Mouse (Mus musculus) hindbrain, embryonic 11.5 days (tissue): ENCODE data around the gene Snx12. TPM values are rescaled to one million over a fixed set of nuclear protein-coding genes. Genes with fewer than 3 reads are reported as not detected.

Experiments used
- ATAC-seq: fragments of 200-750 bp; cut with Nextera tagmentation; 2 replicates; pipeline ENCODE4 v1.8.0; 2017; ENCODE audit warnings: mild to moderate bottlenecking, moderate TSS enrichment, moderate library complexity; ENCODE audit not compliant: low FRiP score
- DNase-seq: peaks from one replicate; pipeline ENCODE4 v3.0.0-alpha.2; 2015; ENCODE audit warnings: low spot score
- H3K27ac ChIP-seq: fragments of 300-500 bp; sonication (generic); 2 replicates; pipeline ENCODE4 v1.5.1; 2014; ENCODE audit warnings: mild to moderate bottlenecking, low read depth, low read length
- H3K27me3 ChIP-seq: fragments of 300-500 bp; sonication (generic); 2 replicates; pipeline ENCODE4 v1.6.1; 2014; ENCODE audit warnings: mild to moderate bottlenecking, low read length, moderate library complexity, mixed read lengths; ENCODE audit not compliant: control insufficient read depth, insufficient read depth
- H3K36me3 ChIP-seq: fragments of 300-500 bp; sonication (generic); 2 replicates; pipeline ENCODE4 v1.6.1; 2014; ENCODE audit warnings: mild to moderate bottlenecking, low read length, moderate library complexity, mixed read lengths; ENCODE audit not compliant: control insufficient read depth, insufficient read depth
- H3K4me1 ChIP-seq: fragments of 300-500 bp; sonication (generic); replicated peaks from 2 replicates; pipeline ENCODE4 v1.6.1; 2014; ENCODE audit warnings: low read length, mixed read lengths; ENCODE audit not compliant: control insufficient read depth, insufficient read depth
- H3K4me2 ChIP-seq: fragments of 300-500 bp; sonication (generic); replicated peaks from 2 replicates; pipeline ENCODE4 v1.6.1; 2014; ENCODE audit warnings: mild to moderate bottlenecking, low read depth, low read length
- H3K4me3 ChIP-seq: fragments of 300-500 bp; sonication (generic); 2 replicates; pipeline ENCODE4 v1.5.1; 2014; ENCODE audit warnings: low read depth, low read length
- H3K9ac ChIP-seq: fragments of 300-500 bp; sonication (generic); 2 replicates; pipeline ENCODE4 v1.6.1; 2014; ENCODE audit warnings: low read depth, low read length
- H3K9me3 ChIP-seq: fragments of 300-500 bp; sonication (generic); 2 replicates; pipeline ENCODE4 v1.6.1; 2016; ENCODE audit warnings: low read length; ENCODE audit not compliant: control insufficient read depth
- WGBS: fragments of 180-500 bp; shearing (Covaris S2); extraction: QIAGEN DNeasy Blood & Tissue Kit; methylation state at CpG from one replicate; pipeline ENCODE4 v1.1.7; 2014; 5-methylcytosine and 5-hydroxymethylcytosine counted together
- polyA plus RNA-seq: library from polyadenylated mRNA; unstranded; fragments of >200 nt; fragmentation: Nextera tagmentation; extraction: Ambion mirVana; gene quantifications from 2 replicates; pipeline ENCODE4 v1.2.1, GENCODE M21; 2014

Snx12 gene
- polyA plus RNA-seq, 1 experiment from 2014 or later: 63.6 TPM

DNA sequence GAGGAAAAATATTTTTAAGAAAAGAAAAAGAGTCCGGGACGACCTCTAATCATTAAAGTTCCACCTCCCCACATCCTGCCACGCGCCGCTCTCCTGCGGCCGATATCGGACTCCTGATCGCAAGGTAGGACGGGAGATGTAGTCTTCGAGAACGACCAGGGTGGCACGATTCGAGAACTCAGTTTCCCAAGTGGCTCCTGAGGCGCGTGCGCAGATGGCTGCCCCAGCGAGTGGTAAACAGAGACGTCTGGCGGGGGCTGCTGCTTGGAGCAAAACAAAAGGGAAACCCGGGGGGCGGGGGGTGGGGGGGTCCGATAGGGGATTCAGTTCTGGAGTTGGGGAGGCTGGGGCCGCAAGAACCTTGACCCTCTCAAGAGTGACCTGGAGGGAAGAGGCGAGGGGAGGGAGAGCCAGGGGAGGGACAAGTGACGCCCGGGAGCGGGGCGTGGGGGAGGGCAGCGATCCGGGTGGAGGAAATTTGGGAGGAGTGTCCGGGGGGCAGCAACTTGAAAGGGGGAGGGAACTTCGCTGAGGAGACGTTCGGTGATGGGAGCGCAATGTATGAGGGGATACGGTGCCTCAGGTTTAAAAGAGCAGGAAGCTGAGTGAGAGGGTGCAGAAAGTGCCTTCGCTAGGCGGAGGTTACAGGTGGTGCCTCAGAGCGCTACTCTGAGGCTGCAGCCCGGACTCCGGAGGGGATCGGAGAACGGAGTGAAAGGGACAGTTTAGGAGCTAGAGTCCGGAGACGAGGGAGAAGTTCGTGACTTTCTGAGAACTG is 31.8 kb upstream of the Snx12 start, which contains the start of gene Foxo4:
Gene Foxo4, plus strand, starts transcription at position 577 of the 778 bp plus-strand sequence.
- no peaks in the 10 kb centered on the region for H3K9me3 ChIP-seq
- no peaks in the 10 kb centered on the region for H3K4me1 ChIP-seq
- WGBS: 17% methylated on average over 46 of the region's 47 CpGs
- H3K27ac ChIP-seq: no peak within 1 kb of the TSS
- DNase-seq (peak; percentile 86), ATAC-seq (peak; percentile 83)
- peak within 1 kb of the TSS; percentile 45 for H3K4me3 ChIP-seq
- peak within 1 kb of the TSS; percentile 53 for H3K9ac ChIP-seq
- no peaks in the 10 kb centered on the region for H3K36me3 ChIP-seq
- H3K27me3 ChIP-seq: no peaks in the 10 kb centered on the region
- H3K4me2 ChIP-seq: peak within 1 kb of the TSS; percentile 67

DNA sequence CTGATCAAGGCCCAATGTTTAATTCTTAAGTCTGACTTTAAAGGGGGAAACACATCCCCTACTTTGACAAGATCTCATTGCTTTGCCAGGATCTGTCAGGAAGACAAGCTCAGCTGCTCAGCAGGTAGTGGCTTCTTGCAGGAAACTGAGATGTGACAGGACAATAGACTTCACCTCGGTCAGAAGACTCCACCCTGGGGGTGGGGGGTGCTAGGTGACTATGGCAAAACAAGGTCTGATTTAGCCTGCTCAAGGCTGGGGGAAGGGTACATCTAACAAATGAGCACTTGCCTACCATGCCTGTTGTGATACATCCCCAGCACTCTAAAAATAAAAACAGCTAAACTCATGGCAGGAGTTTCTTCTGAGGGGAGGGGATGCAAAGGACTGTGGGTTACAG is 22.6 kb upstream of the Snx12 start:
- WGBS: 29% methylated on average over 1 of the region's 1 CpGs
- DNase-seq (no peak), ATAC-seq (no peak)
- Histone ChIP-seq H3K4me1 (no peaks in the 10 kb centered on the region), H3K27ac (no peak overlapping the region), H3K9ac (no peak overlapping the region), H3K4me2 (no peak overlapping the region), H3K27me3 (no peaks in the 10 kb centered on the region), H3K4me3 (no peak overlapping the region), H3K9me3 (no peaks in the 10 kb centered on the region), H3K36me3 (no peaks in the 10 kb centered on the region)

GRCm38 (mm10) chrX:101222796-101223162 is 416 bp upstream of the Snx12 start:
- H3K36me3 ChIP-seq: no peaks in the 10 kb centered on the region
- no peaks in the 10 kb centered on the region for H3K4me1 ChIP-seq
- H3K9me3 ChIP-seq: no peaks in the 10 kb centered on the region
- ATAC-seq: no peak
- 33% methylated on average over 7 of the region's 7 CpGs for WGBS
- DNase-seq: no peak
- H3K27ac ChIP-seq: no peak overlapping the region
- peak overlapping the region; percentile 22; the same call in 1 of the 2 replicates for H3K4me3 ChIP-seq
- H3K9ac ChIP-seq: 0 out of 2 replicates have a peak overlapping the region, but pooled peaks have one; percentile 15
- peak overlapping the region; percentile 29; the same call in 1 of the 2 replicates for H3K4me2 ChIP-seq
- H3K27me3 ChIP-seq: peaks cover 4% of the 10 kb centered on the region; the same call in 1 of the 2 replicates

GRCm38 (mm10) chrX:101189285-101189684 is 33.1 kb downstream of the Snx12 start:
- Histone ChIP-seq H3K9ac (no peak overlapping the region), H3K36me3 (no peaks in the 10 kb centered on the region), H3K9me3 (no peaks in the 10 kb centered on the region), H3K4me1 (no peaks in the 10 kb centered on the region), H3K27me3 (no peaks in the 10 kb centered on the region), H3K4me2 (no peak overlapping the region), H3K4me3 (no peak overlapping the region), H3K27ac (no peak overlapping the region)
- WGBS: 83% methylated on average over 3 of the region's 3 CpGs
- ATAC-seq (no peak), DNase-seq (no peak)

DNA sequence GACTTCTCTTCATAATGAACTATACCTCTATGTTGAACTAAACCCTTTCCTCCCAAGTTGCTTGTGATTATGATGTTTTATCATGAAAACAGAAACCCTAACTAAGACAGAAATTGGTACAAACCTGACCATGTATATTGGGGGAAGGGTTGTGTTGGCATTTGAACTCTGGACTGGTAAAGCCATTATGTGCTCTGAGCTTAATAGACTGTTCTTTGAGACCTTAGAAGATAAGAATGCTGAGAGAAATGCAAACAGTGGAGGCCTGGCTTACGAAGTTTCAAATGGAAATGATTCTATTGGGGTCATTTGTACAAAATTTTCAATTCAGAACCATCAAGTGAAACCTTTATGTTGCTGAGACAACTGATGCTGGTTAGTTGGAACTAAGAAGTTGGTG is 34.7 kb downstream of the Snx12 start:
- no peak overlapping the region for H3K27ac ChIP-seq
- H3K36me3 ChIP-seq: no peaks in the 10 kb centered on the region
- WGBS: 77% methylated on average over 1 of the region's 1 CpGs
- no peak for DNase-seq
- H3K4me1 ChIP-seq: no peaks in the 10 kb centered on the region
- H3K4me3 ChIP-seq: no peak overlapping the region
- no peak for ATAC-seq
- H3K4me2 ChIP-seq: no peak overlapping the region
- no peaks in the 10 kb centered on the region for H3K9me3 ChIP-seq
- no peaks in the 10 kb centered on the region for H3K27me3 ChIP-seq
- H3K9ac ChIP-seq: no peak overlapping the region

DNA sequence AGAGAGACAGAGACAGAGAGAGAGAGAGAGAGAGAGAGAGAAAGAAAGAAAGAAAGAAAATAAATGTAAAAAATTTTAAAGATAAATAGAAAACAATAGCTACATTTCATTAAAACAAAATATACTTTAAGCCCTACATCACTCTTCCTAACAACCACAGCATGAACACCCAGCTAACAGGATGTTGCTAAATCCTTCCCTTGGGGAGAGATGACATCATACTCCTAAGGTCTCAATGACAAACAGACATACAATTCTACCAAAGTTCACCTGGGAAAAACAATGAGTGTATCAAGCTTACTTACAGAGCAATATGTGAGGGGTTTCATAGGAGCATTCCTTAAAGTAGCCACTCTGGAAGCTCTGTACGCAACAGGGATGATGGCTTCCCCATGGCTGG is 49.0 kb downstream of the Snx12 start:
- no peaks in the 10 kb centered on the region for H3K36me3 ChIP-seq
- no peaks in the 10 kb centered on the region for H3K9me3 ChIP-seq
- no peak overlapping the region for H3K27ac ChIP-seq
- ATAC-seq (no peak), DNase-seq (no peak)
- H3K4me3 ChIP-seq: no peak overlapping the region
- H3K4me2 ChIP-seq: no peak overlapping the region
- WGBS: 90% methylated on average over 1 of the region's 1 CpGs
- no peaks in the 10 kb centered on the region for H3K4me1 ChIP-seq
- H3K27me3 ChIP-seq: no peaks in the 10 kb centered on the region
- H3K9ac ChIP-seq: no peak overlapping the region

DNA sequence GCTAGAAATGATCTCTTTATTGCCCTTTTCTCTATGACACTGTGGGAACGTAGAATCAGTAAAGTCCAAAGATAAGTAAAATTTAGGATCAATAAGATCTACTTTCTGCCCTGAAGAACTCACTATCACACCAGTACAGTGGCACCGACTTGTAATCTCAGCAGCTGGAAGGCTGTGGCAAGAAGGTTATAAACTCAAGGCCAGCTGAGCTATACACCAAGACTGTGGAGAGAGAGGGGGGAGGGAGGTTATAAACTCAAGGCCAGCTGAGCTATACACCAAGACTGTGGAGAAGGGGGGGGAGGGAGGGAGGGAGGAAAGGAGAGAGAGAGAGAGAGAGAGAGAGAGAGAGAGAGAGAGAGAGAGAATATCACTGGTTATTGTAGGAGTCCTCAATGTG is 53.9 kb downstream of the Snx12 start:
- H3K4me3 ChIP-seq: no peak overlapping the region
- DNase-seq (no peak), ATAC-seq (no peak)
- no peak overlapping the region for H3K27ac ChIP-seq
- H3K9ac ChIP-seq: no peak overlapping the region
- no peak overlapping the region for H3K4me2 ChIP-seq
- H3K27me3 ChIP-seq: no peaks in the 10 kb centered on the region
- no peaks in the 10 kb centered on the region for H3K36me3 ChIP-seq
- no peaks in the 10 kb centered on the region for H3K4me1 ChIP-seq
- 89% methylated on average over 2 of the region's 2 CpGs for WGBS
- H3K9me3 ChIP-seq: no peaks in the 10 kb centered on the region

DNA sequence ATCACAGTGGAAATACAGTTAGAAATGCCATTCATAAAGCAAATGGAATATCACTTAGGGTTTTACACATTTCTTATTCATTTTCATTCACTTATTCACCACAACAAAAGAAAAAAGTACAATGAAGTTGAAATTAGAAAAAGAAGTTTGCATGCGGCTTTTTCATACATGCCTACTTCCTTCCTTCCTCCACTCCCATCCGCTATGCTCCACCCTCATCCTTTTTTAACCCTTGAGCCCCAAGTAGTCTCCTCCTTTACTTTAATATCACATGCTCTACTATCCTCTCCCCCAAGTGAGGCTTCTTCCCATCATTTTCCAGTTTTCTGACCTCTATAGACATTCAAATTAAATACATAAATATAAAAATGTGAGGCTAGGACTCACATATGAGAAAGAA is 58.6 kb downstream of the Snx12 start:
- DNase-seq (no peak), ATAC-seq (no peak)
- WGBS: 81% methylated on average over 2 of the region's 2 CpGs
- no peak overlapping the region for H3K4me2 ChIP-seq
- H3K27me3 ChIP-seq: 0 out of 2 replicates have a peak, but pooled peaks cover 2% of the 10 kb centered on the region
- no peaks in the 10 kb centered on the region for H3K36me3 ChIP-seq
- no peak overlapping the region for H3K27ac ChIP-seq
- H3K4me3 ChIP-seq: no peak overlapping the region
- no peaks in the 10 kb centered on the region for H3K9me3 ChIP-seq
- H3K4me1 ChIP-seq: no peaks in the 10 kb centered on the region
- H3K9ac ChIP-seq: no peak overlapping the region

DNA sequence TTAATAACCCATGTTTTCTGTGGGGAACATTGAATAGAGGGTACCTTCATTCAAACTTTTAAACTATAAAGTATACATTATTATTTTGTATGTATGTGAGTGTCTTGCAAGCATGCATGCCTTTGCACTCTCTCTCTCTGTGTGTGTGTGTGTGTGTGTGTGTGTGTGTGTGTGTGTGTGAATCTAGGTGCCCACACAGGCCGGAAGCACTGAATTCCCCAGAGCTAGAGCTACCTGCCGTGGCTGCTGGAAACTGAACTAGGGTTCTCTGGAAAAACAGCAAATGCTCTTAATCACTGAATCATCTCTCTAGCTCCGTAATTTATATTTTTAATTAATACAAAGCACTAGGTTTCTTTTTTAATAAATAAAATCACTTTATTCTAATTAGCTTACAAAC is 59.1 kb downstream of the Snx12 start:
- H3K36me3 ChIP-seq: no peaks in the 10 kb centered on the region
- WGBS: 88% methylated on average over 3 of the region's 3 CpGs
- DNase-seq (no peak), ATAC-seq (no peak)
- H3K4me3 ChIP-seq: no peak overlapping the region
- no peak overlapping the region for H3K9ac ChIP-seq
- no peak overlapping the region for H3K4me2 ChIP-seq
- 0 out of 2 replicates have a peak, but pooled peaks cover 2% of the 10 kb centered on the region for H3K27me3 ChIP-seq
- no peaks in the 10 kb centered on the region for H3K9me3 ChIP-seq
- no peaks in the 10 kb centered on the region for H3K4me1 ChIP-seq
- no peak overlapping the region for H3K27ac ChIP-seq
